Mouse (Mus musculus) heart, embryonic 13.5 days (tissue): ENCODE measurements around the gene Smarcd3. TPM values are rescaled to one million over a fixed set of nuclear protein-coding genes. Genes with fewer than 3 reads are reported as not detected.
A peak's percentile ranks its signal among the peaks of the same experiment; 100 is the strongest.

Source experiments
- ATAC-seq: fragments of 200-750 bp; cut with Nextera tagmentation; 2 replicates; pipeline ENCODE4 v1.8.0; 2017; ENCODE audit warnings: moderate TSS enrichment; ENCODE audit not compliant: insufficient number of reproducible peaks, low FRiP score, low TSS enrichment; ENCODE audit errors: extremely low read depth
- H3K27ac ChIP-seq: fragments of 300-500 bp; sonication (generic); replicated peaks from 2 replicates; pipeline ENCODE4 v1.5.1; 2015; ENCODE audit warnings: moderate library complexity, mild to moderate bottlenecking, inconsistent platforms
- H3K27me3 ChIP-seq: fragments of 300-500 bp; sonication (generic); replicated peaks from 2 replicates; pipeline ENCODE4 v1.6.1; 2015; ENCODE audit warnings: mild to moderate bottlenecking, inconsistent platforms
- H3K36me3 ChIP-seq: fragments of 300-500 bp; sonication (generic); 2 replicates; pipeline ENCODE4 v1.6.1; 2015; ENCODE audit warnings: mild to moderate bottlenecking, inconsistent platforms
- H3K4me1 ChIP-seq: fragments of 300-500 bp; sonication (generic); 2 replicates; pipeline ENCODE4 v1.6.1; 2015; ENCODE audit warnings: inconsistent platforms
- H3K4me2 ChIP-seq: fragments of 300-500 bp; sonication (generic); 2 replicates; pipeline ENCODE4 v1.6.1; 2015; ENCODE audit warnings: inconsistent platforms, mild to moderate bottlenecking, moderate library complexity
- H3K4me3 ChIP-seq: fragments of 300-500 bp; sonication (generic); 2 replicates; pipeline ENCODE4 v1.5.1; 2015; ENCODE audit warnings: moderate library complexity, mild to moderate bottlenecking, inconsistent platforms
- H3K9ac ChIP-seq: fragments of 300-500 bp; sonication (generic); 2 replicates; pipeline ENCODE4 v1.6.1; 2015; ENCODE audit warnings: inconsistent platforms, mild to moderate bottlenecking, moderate library complexity
- H3K9me3 ChIP-seq: fragments of 300-500 bp; sonication (generic); 2 replicates; pipeline ENCODE4 v1.6.1; 2016; ENCODE audit warnings: inconsistent platforms
- WGBS: fragments of 180-500 bp; shearing (Covaris S2); methylation state at CpG from one replicate; pipeline ENCODE4 v1.1.7; 2015; ENCODE audit warnings: mixed read lengths; 5-methylcytosine and 5-hydroxymethylcytosine counted together
- polyA plus RNA-seq: library from polyadenylated mRNA; unstranded; fragments of >200 nt; fragmentation: Nextera tagmentation; extraction: Ambion mirVana; gene quantifications from 2 replicates; pipeline ENCODE4 v1.2.1, GENCODE M21; 2015

Gene Smarcd3
- polyA plus RNA-seq, 1 experiment from 2014 or later: 54.5 TPM

DNA sequence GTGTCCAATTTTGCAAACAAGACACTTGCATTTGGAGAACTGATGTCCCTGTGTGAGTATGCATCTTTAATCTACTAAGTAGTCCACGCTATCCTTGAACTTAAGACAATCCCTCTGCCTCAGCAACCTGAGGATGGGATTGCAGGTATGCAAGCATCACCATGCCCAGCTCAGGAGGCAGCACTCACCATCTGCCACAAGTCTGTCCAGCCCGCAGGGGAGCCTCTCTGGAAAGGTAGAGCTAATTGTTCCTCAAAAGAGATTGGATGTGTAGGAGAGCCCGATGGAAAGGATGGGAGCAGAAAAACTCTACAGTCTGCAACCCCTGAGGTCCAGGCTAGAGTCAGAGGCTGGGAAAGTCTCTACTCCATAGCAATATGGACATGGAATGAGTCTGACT, 5.3 kb downstream of the Smarcd3 start:
- H3K4me3 ChIP-seq: no peak overlapping the region
- no peaks in the 10 kb centered on the region for H3K36me3 ChIP-seq
- peaks cover 47% of the 10 kb centered on the region for H3K27me3 ChIP-seq
- no peak overlapping the region for H3K27ac ChIP-seq
- H3K9ac ChIP-seq: no peak overlapping the region
- WGBS: 78% methylated on average over 3 of the region's 3 CpGs
- peaks cover 2% of the 10 kb centered on the region for H3K4me1 ChIP-seq
- no peaks in the 10 kb centered on the region for H3K9me3 ChIP-seq
- no peak overlapping the region for H3K4me2 ChIP-seq
- ATAC-seq: no peak

DNA sequence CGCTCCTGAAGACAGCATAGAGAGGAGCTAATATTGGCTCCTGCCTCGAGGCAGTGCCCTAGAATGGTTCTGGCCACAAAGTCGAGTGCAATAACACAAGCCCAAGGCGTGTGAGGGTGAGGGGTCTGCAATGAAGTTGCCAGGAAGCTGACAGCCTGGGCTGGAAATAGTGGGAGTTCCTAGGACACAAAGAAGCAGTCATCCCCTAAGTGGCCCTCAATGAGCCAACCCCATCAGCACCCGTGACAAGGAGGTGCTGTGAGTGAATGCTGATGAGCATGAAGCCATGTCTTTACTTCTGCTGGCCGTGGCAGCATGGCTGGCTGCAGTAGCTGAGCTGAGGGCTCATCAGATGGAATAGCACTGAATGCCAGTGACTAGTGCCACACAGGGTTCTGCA, 9.1 kb downstream of the Smarcd3 start:
- no peak for ATAC-seq
- no peak overlapping the region for H3K27ac ChIP-seq
- no peaks in the 10 kb centered on the region for H3K9me3 ChIP-seq
- 47% methylated on average over 6 of the region's 6 CpGs for whole genome bisulfite sequencing
- no peak overlapping the region for H3K4me3 ChIP-seq
- H3K9ac ChIP-seq: no peak overlapping the region
- H3K4me2 ChIP-seq: no peak overlapping the region
- peaks cover 15% of the 10 kb centered on the region for H3K4me1 ChIP-seq
- peaks cover 14% of the 10 kb centered on the region; the same call in 1 of the 2 replicates for H3K27me3 ChIP-seq
- no peaks in the 10 kb centered on the region for H3K36me3 ChIP-seq

DNA sequence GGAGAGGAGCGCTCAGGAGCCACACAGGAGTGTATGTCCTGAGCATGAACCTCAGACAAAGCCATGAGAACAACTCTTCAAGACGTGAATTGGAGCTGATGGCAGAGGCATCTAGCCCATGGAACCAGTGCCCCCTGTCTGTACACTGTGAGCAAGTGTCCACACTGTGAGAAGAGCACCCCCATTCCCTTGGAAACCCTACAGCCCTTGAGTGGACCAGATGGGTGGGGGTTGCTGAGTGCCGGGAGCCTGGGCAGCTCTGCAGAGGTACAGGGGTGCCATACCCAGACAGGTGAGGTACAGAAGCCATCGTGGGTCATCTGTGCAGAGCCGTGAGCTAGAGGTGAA, 11.9 kb downstream of the Smarcd3 start:
- no peaks in the 10 kb centered on the region for H3K27me3 ChIP-seq
- ATAC-seq: no peak
- 60% methylated on average over 5 of the region's 5 CpGs for WGBS
- H3K27ac ChIP-seq: no peak overlapping the region
- H3K4me3 ChIP-seq: no peak overlapping the region
- no peaks in the 10 kb centered on the region for H3K9me3 ChIP-seq
- no peak overlapping the region for H3K4me2 ChIP-seq
- H3K4me1 ChIP-seq: peaks cover 32% of the 10 kb centered on the region
- no peak overlapping the region for H3K9ac ChIP-seq
- H3K36me3 ChIP-seq: no peaks in the 10 kb centered on the region

DNA sequence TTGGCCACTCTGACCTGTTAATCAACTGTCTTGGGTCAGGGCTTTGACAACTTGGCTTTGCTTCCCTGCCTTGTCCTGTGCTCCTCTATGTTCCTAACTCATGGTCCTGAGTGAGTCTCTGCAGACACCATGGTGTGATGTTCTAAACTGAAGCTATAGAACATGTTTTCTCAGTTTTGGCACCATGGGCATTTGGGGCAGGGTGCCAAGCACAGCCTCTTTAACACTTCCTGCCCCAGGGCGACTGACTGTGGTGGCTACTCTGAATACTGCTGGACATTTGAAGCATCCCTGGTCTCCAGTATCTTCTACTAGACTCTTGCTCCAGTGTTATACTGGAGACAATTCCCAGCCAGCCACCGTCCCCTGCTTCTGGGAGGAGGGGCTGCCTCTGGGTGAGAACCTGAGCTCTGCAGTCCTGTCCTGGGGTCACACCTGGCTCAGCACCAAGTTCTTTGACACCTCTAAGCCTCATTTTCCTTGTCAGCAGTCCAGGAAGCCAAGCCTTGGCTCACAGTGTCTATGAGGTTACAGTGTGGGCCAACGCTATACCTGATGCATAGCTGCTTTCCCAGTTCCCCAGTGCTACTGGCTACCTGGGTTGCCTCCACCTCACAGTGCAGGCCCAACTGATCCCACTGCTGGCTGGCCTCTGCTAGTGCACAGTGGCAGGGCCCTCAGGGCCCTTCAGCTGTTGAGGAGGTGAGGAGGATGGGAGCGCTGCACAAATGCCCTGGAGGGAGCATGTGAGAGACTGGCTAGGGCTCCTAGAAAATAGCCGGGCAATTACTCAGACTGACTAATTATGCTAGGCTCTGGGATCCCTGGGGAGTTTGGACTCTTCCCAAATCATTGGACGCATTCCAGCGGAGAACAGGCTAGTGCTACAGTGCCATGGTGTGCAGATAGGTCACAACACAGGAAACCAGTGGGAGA, 12.6 kb downstream of the Smarcd3 start:
- Histone ChIP-seq H3K4me2 (no peak overlapping the region), H3K4me3 (no peak overlapping the region), H3K27ac (no peak overlapping the region), H3K9ac (no peak overlapping the region), H3K4me1 (peaks cover 37% of the 10 kb centered on the region), H3K9me3 (no peaks in the 10 kb centered on the region), H3K27me3 (no peaks in the 10 kb centered on the region), H3K36me3 (no peaks in the 10 kb centered on the region)
- 45% methylated on average over 7 of the region's 7 CpGs for WGBS
- ATAC-seq: no peak

DNA sequence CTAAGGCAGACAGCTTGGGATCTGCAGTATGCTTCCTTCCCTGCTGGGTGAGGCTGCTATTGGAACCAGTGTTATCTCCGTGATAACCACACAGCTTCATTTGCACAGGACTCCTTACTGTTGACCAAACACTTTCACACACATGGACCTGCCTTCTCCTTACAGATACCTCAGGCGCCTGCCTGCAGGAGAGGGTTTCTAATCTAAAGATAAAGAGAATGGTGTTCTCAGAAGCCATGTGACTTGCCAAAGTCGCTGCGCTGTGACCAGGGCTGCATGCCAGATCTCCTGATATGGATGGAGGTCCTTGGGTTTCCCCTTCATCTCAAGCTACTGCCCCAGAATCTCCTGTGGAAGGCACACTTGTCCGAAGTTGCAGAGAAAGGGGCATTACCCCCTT, 14.8 kb downstream of the Smarcd3 start:
- no peak for ATAC-seq
- WGBS: 2% methylated on average over 5 of the region's 5 CpGs
- no peak overlapping the region for H3K27ac ChIP-seq
- H3K27me3 ChIP-seq: no peaks in the 10 kb centered on the region
- H3K4me2 ChIP-seq: peak overlapping the region; percentile 16; the same call in 1 of the 2 replicates
- H3K4me3 ChIP-seq: no peak overlapping the region
- peak overlapping the region; percentile 28 for H3K9ac ChIP-seq
- peaks cover 53% of the 10 kb centered on the region for H3K4me1 ChIP-seq
- no peaks in the 10 kb centered on the region for H3K9me3 ChIP-seq
- no peaks in the 10 kb centered on the region for H3K36me3 ChIP-seq

DNA sequence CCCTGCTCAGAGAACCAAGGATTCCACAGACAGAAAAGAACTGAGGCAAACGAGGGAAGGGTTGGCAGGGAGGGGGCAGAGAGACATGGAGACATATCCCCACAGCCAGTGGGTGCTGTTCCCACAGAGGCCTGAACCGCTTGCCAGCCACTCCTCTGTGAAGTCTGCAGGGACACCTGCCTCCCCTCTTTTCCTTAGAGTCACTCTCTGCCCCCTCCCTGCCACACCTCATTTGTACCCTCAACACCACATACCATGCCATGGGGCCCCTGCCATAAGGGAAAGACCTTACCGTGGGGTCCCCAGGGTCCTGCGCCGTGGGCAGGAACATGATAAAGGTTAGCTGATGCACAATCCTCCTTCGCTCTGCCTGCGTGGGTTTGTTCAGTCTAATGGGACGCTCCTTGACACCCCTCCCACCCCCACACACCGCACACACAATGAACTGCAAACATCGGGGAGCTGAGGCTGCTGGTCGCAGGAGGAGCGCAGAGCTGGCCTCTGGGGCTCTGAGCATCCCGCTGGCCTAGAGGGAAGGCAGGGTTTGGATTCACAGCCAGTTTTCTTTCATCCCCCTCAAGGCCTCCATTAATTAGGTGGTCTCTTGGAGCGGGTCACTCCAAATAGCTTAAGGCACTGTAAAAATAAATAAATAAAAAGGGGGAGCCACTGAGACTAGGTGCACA, 18.1 kb downstream of the Smarcd3 start:
- WGBS: 31% methylated on average over 14 of the region's 14 CpGs
- H3K4me3 ChIP-seq: peak overlapping the region; percentile 77
- H3K9ac ChIP-seq: peak overlapping the region; percentile 96
- peak overlapping the region; percentile 100 for H3K27ac ChIP-seq
- H3K9me3 ChIP-seq: no peaks in the 10 kb centered on the region
- no peaks in the 10 kb centered on the region for H3K27me3 ChIP-seq
- H3K36me3 ChIP-seq: no peaks in the 10 kb centered on the region
- peaks cover 60% of the 10 kb centered on the region for H3K4me1 ChIP-seq
- H3K4me2 ChIP-seq: peak overlapping the region; percentile 94
- ATAC-seq: no peak

DNA sequence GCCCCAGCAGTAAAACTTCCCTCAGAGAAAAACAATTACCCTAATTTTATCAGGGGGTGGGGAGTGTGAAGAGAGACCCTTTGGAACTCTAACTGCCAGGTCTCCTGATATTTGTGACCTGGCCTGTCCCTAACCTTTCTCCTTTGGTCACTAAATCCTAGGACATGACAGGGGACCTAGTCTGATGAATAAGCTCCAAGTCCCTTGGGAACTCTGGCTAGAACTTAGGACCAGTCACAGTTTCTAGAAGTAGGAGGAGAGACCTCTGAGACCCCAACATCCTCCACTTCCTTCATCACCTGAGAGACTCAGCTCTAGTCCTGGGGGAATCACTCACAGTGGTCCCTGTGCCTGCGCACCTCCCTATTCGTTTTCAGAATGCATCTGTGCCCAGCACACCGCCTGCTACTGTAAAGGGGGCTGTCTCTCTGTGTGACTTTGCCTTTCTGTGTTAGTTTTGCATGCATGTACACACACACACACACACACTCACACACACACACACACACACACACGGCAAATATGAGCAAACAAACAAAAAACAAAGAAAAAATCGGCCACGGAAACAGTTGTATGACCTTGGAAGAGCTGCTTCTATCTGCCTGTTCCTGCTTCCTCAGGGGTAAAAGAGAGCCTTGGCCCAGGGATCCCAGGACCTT, 18.8 kb downstream of the Smarcd3 start:
- peak overlapping the region; percentile 77 for H3K4me3 ChIP-seq
- peak overlapping the region; percentile 100 for H3K27ac ChIP-seq
- ATAC-seq: no peak
- H3K27me3 ChIP-seq: no peaks in the 10 kb centered on the region
- H3K36me3 ChIP-seq: no peaks in the 10 kb centered on the region
- WGBS: 14% methylated on average over 6 of the region's 6 CpGs
- peak overlapping the region; percentile 96 for H3K9ac ChIP-seq
- peak overlapping the region; percentile 94 for H3K4me2 ChIP-seq
- peaks cover 65% of the 10 kb centered on the region for H3K4me1 ChIP-seq
- H3K9me3 ChIP-seq: no peaks in the 10 kb centered on the region

DNA sequence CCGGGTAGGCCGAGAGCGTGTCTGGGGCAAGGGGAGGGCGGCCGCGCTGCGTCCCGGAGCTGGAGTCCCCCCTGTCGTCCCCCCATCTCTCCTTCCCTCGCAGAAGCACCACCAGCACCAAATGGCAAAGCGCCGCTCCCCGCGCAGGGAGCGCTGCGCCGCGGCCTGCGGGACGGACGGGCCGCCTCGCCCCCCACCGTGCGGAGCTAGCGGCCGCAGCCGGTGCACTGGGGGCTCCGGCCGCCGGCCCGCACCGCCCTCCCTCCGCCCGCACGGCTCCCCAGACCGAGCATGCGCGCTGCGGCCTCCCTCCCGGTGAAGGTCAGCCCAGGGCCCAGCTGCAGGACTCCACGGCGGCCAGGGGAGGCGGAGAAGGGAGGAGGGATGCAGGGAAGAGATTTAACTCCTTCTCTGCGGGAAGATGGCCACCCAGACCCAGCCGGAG, 19.5 kb downstream of the Smarcd3 start:
- H3K36me3 ChIP-seq: no peaks in the 10 kb centered on the region
- peak overlapping the region; percentile 77 for H3K4me3 ChIP-seq
- H3K4me1 ChIP-seq: peaks cover 68% of the 10 kb centered on the region
- WGBS: under 1% methylated on average over 45 of the region's 46 CpGs
- peak overlapping the region; percentile 100 for H3K27ac ChIP-seq
- no peaks in the 10 kb centered on the region for H3K9me3 ChIP-seq
- peak overlapping the region; percentile 96 for H3K9ac ChIP-seq
- peak; percentile 45; the same call in 1 of the 2 replicates for ATAC-seq
- peak overlapping the region; percentile 94 for H3K4me2 ChIP-seq
- no peaks in the 10 kb centered on the region for H3K27me3 ChIP-seq

DNA sequence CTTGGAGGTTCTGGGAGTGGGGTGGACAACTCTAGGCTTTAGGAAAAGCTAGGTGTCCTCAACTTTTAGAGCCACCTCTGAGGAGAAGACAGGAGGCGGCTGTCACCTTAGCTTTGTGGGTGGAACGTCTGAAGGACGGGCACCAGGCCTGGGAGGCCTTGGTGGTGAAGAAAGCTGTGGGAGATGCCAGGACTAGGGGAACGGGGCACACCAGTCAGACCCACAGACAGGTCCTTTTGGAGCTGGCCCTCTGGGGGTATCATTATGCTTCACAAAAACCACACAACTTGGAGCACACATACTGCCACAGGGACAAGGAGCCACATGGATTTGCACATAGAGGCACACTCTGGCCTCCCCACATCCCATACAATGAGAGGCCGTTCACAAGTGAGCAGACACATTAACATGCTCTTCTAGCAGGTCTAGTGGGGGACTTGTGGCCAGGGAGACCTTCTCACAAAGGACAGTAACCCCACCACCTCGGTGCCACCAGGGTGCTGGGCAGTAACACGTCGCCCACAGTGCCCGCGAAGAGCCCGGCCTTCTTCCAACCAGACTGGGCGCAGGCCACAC, 20.0 kb downstream of the Smarcd3 start:
- WGBS: 12% methylated on average over 12 of the region's 12 CpGs
- H3K4me1 ChIP-seq: peaks cover 68% of the 10 kb centered on the region
- no peaks in the 10 kb centered on the region for H3K36me3 ChIP-seq

DNA sequence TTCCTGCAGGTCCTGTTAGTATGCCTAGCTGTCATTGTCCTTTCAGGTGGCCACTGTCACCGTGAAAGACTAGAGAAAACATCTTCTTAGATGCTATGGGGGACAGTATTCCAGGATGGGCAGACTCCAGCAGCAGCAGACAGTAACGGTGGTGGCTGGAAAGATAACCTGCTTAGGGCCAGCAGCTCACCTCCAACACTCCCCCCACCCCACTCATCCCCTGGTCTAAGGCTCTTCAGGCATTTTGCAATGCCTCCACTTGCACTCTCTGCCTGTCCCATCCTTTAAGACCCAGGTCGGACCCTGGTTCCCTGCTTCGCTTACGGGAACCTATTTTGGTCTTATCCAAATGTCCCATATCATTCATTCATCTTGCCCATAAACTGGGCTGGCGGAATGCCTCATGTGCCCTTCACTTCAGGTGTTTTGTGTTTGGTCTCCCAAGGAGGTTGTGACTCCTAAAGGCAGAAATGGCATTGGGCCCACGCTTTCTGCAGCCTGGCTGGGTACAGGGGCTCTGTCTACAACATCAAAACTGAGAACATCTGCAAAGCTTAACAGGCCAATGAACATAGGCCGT, 20.7 kb downstream of the Smarcd3 start:
- peak overlapping the region; percentile 100 for H3K27ac ChIP-seq
- peaks cover 7% of the 10 kb centered on the region; the same call in 1 of the 2 replicates for H3K27me3 ChIP-seq
- H3K4me1 ChIP-seq: peaks cover 68% of the 10 kb centered on the region
- peak overlapping the region; percentile 96 for H3K9ac ChIP-seq
- H3K4me3 ChIP-seq: peak overlapping the region; percentile 78
- H3K4me2 ChIP-seq: peak overlapping the region; percentile 94
- H3K36me3 ChIP-seq: no peaks in the 10 kb centered on the region
- no peaks in the 10 kb centered on the region for H3K9me3 ChIP-seq
- 47% methylated on average over 8 of the region's 8 CpGs for WGBS
- ATAC-seq: no peak

More for the DNA sequence above, 20.0 kb downstream of the Smarcd3 start:
- H3K9me3 ChIP-seq: no peaks in the 10 kb centered on the region
- no peak for ATAC-seq
- H3K4me3 ChIP-seq: peak overlapping the region; percentile 77
- H3K27me3 ChIP-seq: peaks cover 4% of the 10 kb centered on the region; the same call in 1 of the 2 replicates
- H3K27ac ChIP-seq: peak overlapping the region; percentile 100
- peak overlapping the region; percentile 96 for H3K9ac ChIP-seq
- H3K4me2 ChIP-seq: peak overlapping the region; percentile 94
